Mouse (Mus musculus) lung, embryonic 15.5 days (tissue): ENCODE data around the gene Fxr1. TPM values are rescaled to one million over a fixed set of nuclear protein-coding genes. Genes with fewer than 3 reads are reported as not detected.
"Not testable (repeated sequence)": the region's sequence is repeated elsewhere in the genome, so short reads cannot be mapped to it uniquely, and the experiment has no call there.

ENCODE experiments used
- ATAC-seq: fragments of 200-750 bp; cut with Nextera tagmentation; 2 replicates; pipeline ENCODE4 v1.8.0; 2017; ENCODE audit warnings: moderate number of reproducible peaks, borderline replicate concordance; ENCODE audit not compliant: low FRiP score, low TSS enrichment; ENCODE audit errors: extremely low read depth
- H3K27ac ChIP-seq: fragments of 300-500 bp; sonication (generic); 2 replicates; pipeline ENCODE4 v1.5.1; 2015; ENCODE audit warnings: moderate library complexity, mild to moderate bottlenecking, inconsistent platforms
- H3K27me3 ChIP-seq: fragments of 300-500 bp; sonication (generic); 2 replicates; pipeline ENCODE4 v1.6.1; 2015; ENCODE audit warnings: inconsistent platforms
- H3K36me3 ChIP-seq: fragments of 300-500 bp; sonication (generic); 2 replicates; pipeline ENCODE4 v1.6.1; 2015; ENCODE audit warnings: inconsistent platforms
- H3K4me1 ChIP-seq: fragments of 300-500 bp; sonication (generic); 2 replicates; pipeline ENCODE4 v1.6.1; 2015; ENCODE audit warnings: inconsistent platforms
- H3K4me2 ChIP-seq: fragments of 300-500 bp; sonication (generic); 2 replicates; pipeline ENCODE4 v1.6.1; 2015; ENCODE audit warnings: inconsistent platforms, mild to moderate bottlenecking, moderate library complexity
- H3K4me3 ChIP-seq: fragments of 300-500 bp; sonication (generic); 2 replicates; pipeline ENCODE4 v1.5.1; 2015; ENCODE audit warnings: mild to moderate bottlenecking, inconsistent platforms
- H3K9ac ChIP-seq: fragments of 300-500 bp; sonication (generic); 2 replicates; pipeline ENCODE4 v1.6.1; 2015; ENCODE audit warnings: inconsistent platforms
- H3K9me3 ChIP-seq: fragments of 300-500 bp; sonication (generic); 2 replicates; pipeline ENCODE4 v1.6.1; 2016; ENCODE audit warnings: inconsistent platforms
- WGBS: fragments of 180-500 bp; shearing (Covaris S2); methylation state at CpG from one replicate; pipeline ENCODE4 v1.1.7; 2015; 5-methylcytosine and 5-hydroxymethylcytosine counted together
- polyA plus RNA-seq: library from polyadenylated mRNA; unstranded; fragments of >200 nt; fragmentation: Nextera tagmentation; extraction: Ambion mirVana; gene quantifications from 2 replicates; pipeline ENCODE4 v1.2.1, GENCODE M21; 2015

Fxr1 gene
- polyA plus RNA-seq, 1 experiment from 2014 or later: 49.0 TPM

- no peak for ATAC-seq
- no peak overlapping the region for H3K4me2 ChIP-seq
These were observed 12.1 kb upstream of the Fxr1 start for GRCm38 (mm10) chr3:34007611-34008010.

GRCm38 (mm10) chr3:34008191-34008590 lies 11.6 kb upstream of the Fxr1 start:
- no peak overlapping the region for H3K27ac ChIP-seq
- H3K9ac ChIP-seq: no peak overlapping the region
- 52% methylated on average over 6 of the region's 6 CpGs for WGBS
- no peak overlapping the region for H3K4me2 ChIP-seq
- no peaks in the 10 kb centered on the region for H3K9me3 ChIP-seq
- H3K4me1 ChIP-seq: no peaks in the 10 kb centered on the region
- no peaks in the 10 kb centered on the region for H3K27me3 ChIP-seq
- H3K36me3 ChIP-seq: no peaks in the 10 kb centered on the region
- no peak for ATAC-seq
- no peak overlapping the region for H3K4me3 ChIP-seq

More at GRCm38 (mm10) chr3:34007611-34008010, 12.1 kb upstream of the Fxr1 start:
- no peaks in the 10 kb centered on the region for H3K9me3 ChIP-seq
- WGBS: 57% methylated on average over 4 of the region's 4 CpGs
- H3K4me1 ChIP-seq: no peaks in the 10 kb centered on the region
- H3K36me3 ChIP-seq: no peaks in the 10 kb centered on the region
- no peak overlapping the region for H3K9ac ChIP-seq
- H3K27ac ChIP-seq: no peak overlapping the region
- H3K4me3 ChIP-seq: no peak overlapping the region
- no peaks in the 10 kb centered on the region for H3K27me3 ChIP-seq

- Histone ChIP-seq H3K27ac (peak overlapping the region; percentile 88), H3K4me1 (peaks cover 14% of the 10 kb centered on the region), H3K27me3 (no peaks in the 10 kb centered on the region), H3K9me3 (no peaks in the 10 kb centered on the region), H3K36me3 (no peaks in the 10 kb centered on the region), H3K4me2 (peak overlapping the region; percentile 88), H3K9ac (peak overlapping the region; percentile 95), H3K4me3 (peak overlapping the region; percentile 94)
- WGBS: under 1% methylated on average over 43 of the region's 70 CpGs
- ATAC-seq: peak; percentile 58
These were observed 877 bp downstream of the Fxr1 start for GRCm38 (mm10) chr3:34020382-34021258.

GRCm38 (mm10) chr3:34021259-34021828 lies 1.6 kb downstream of the Fxr1 start:
- H3K4me1 ChIP-seq: peaks cover 14% of the 10 kb centered on the region
- H3K27me3 ChIP-seq: no peaks in the 10 kb centered on the region
- H3K9me3 ChIP-seq: no peaks in the 10 kb centered on the region
- H3K4me2 ChIP-seq: peak overlapping the region; percentile 88
- H3K36me3 ChIP-seq: no peaks in the 10 kb centered on the region
- no peak for ATAC-seq
- H3K27ac ChIP-seq: no peak overlapping the region
- 69% methylated on average over 4 of the region's 4 CpGs for WGBS
- peak overlapping the region; percentile 95; the same call in 1 of the 2 replicates for H3K9ac ChIP-seq
- peak overlapping the region; percentile 94 for H3K4me3 ChIP-seq

- no peaks in the 10 kb centered on the region for H3K9me3 ChIP-seq
- ATAC-seq: no peak
- H3K4me3 ChIP-seq: no peak overlapping the region
- no peaks in the 10 kb centered on the region for H3K4me1 ChIP-seq
- no peak overlapping the region for H3K4me2 ChIP-seq
- H3K27ac ChIP-seq: no peak overlapping the region
- no peak overlapping the region for H3K9ac ChIP-seq
- no peaks in the 10 kb centered on the region for H3K27me3 ChIP-seq
- H3K36me3 ChIP-seq: no peaks in the 10 kb centered on the region
These were observed 9.2 kb downstream of the Fxr1 start for GRCm38 (mm10) chr3:34028935-34029334.

- WGBS: 74% methylated on average over 3 of the region's 3 CpGs
- no peaks in the 10 kb centered on the region for H3K36me3 ChIP-seq
These were observed 10.9 kb downstream of the Fxr1 start for GRCm38 (mm10) chr3:34030601-34031000.

GRCm38 (mm10) chr3:34033720-34034364 lies 14.1 kb downstream of the Fxr1 start:
- Histone ChIP-seq H3K4me1 (no peaks in the 10 kb centered on the region), H3K4me2 (no peak overlapping the region), H3K4me3 (no peak overlapping the region), H3K36me3 (no peaks in the 10 kb centered on the region), H3K27ac (no peak overlapping the region), H3K9me3 (no peaks in the 10 kb centered on the region), H3K9ac (no peak overlapping the region), H3K27me3 (no peaks in the 10 kb centered on the region)
- 80% methylated on average over 3 of the region's 3 CpGs for WGBS
- no peak for ATAC-seq

More at GRCm38 (mm10) chr3:34030601-34031000, 10.9 kb downstream of the Fxr1 start:
- Histone ChIP-seq H3K4me2 (no peak overlapping the region), H3K9me3 (no peaks in the 10 kb centered on the region), H3K27me3 (no peaks in the 10 kb centered on the region), H3K4me3 (no peak overlapping the region), H3K27ac (no peak overlapping the region), H3K9ac (no peak overlapping the region), H3K4me1 (no peaks in the 10 kb centered on the region)
- ATAC-seq: no peak

GRCm38 (mm10) chr3:34034803-34035202 lies 15.1 kb downstream of the Fxr1 start:
- WGBS: 59% methylated on average over 1 of the region's 1 CpGs
- no peaks in the 10 kb centered on the region for H3K9me3 ChIP-seq
- no peak overlapping the region for H3K4me3 ChIP-seq
- no peak overlapping the region for H3K27ac ChIP-seq
- H3K4me1 ChIP-seq: no peaks in the 10 kb centered on the region
- H3K9ac ChIP-seq: no peak overlapping the region
- no peaks in the 10 kb centered on the region for H3K27me3 ChIP-seq
- H3K36me3 ChIP-seq: no peaks in the 10 kb centered on the region
- no peak overlapping the region for H3K4me2 ChIP-seq
- no peak for ATAC-seq

- 90% methylated on average over 3 of the region's 3 CpGs for WGBS
- no peak overlapping the region for H3K4me2 ChIP-seq
- no peak overlapping the region for H3K4me3 ChIP-seq
- H3K9me3 ChIP-seq: no peaks in the 10 kb centered on the region
- no peaks in the 10 kb centered on the region for H3K27me3 ChIP-seq
- no peak overlapping the region for H3K27ac ChIP-seq
- H3K36me3 ChIP-seq: no peaks in the 10 kb centered on the region
- no peak overlapping the region for H3K9ac ChIP-seq
- H3K4me1 ChIP-seq: no peaks in the 10 kb centered on the region
- ATAC-seq: no peak
These were observed 16.0 kb downstream of the Fxr1 start for GRCm38 (mm10) chr3:34035706-34036105.

GRCm38 (mm10) chr3:34041990-34042389 lies 22.2 kb downstream of the Fxr1 start:
- WGBS: 88% methylated on average over 4 of the region's 4 CpGs

GRCm38 (mm10) chr3:34062352-34062751 lies 42.6 kb downstream of the Fxr1 start:
- no peaks in the 10 kb centered on the region for H3K9me3 ChIP-seq
- H3K4me3 ChIP-seq: no peak overlapping the region
- no peak overlapping the region for H3K4me2 ChIP-seq
- H3K27ac ChIP-seq: no peak overlapping the region
- no peak for ATAC-seq
- H3K9ac ChIP-seq: no peak overlapping the region
- H3K36me3 ChIP-seq: peaks cover 36% of the 10 kb centered on the region
- no peaks in the 10 kb centered on the region for H3K27me3 ChIP-seq
- 91% methylated on average over 2 of the region's 2 CpGs for WGBS
- H3K4me1 ChIP-seq: no peaks in the 10 kb centered on the region

More at GRCm38 (mm10) chr3:34041990-34042389, 22.2 kb downstream of the Fxr1 start:
- Histone ChIP-seq H3K9me3 (no peaks in the 10 kb centered on the region), H3K36me3 (peaks cover 25% of the 10 kb centered on the region), H3K27ac (no peak overlapping the region), H3K4me2 (no peak overlapping the region), H3K4me1 (no peaks in the 10 kb centered on the region), H3K9ac (no peak overlapping the region), H3K4me3 (no peak overlapping the region), H3K27me3 (no peaks in the 10 kb centered on the region)
- ATAC-seq: no peak

- not testable (repeated sequence) for H3K27ac ChIP-seq, H3K9me3 ChIP-seq, H3K27me3 ChIP-seq, ATAC-seq, H3K4me2 ChIP-seq, H3K4me3 ChIP-seq, H3K9ac ChIP-seq, H3K4me1 ChIP-seq
- WGBS: 91% methylated on average over 7 of the region's 7 CpGs
- H3K36me3 ChIP-seq: peaks cover 29% of the 10 kb centered on the region
These were observed 49.2 kb downstream of the Fxr1 start for GRCm38 (mm10) chr3:34068943-34069342.
